Mouse (Mus musculus) heart, embryonic 16.5 days (tissue): ENCODE measurements around the gene Gm3409. TPM values are rescaled to one million over a fixed set of nuclear protein-coding genes. Genes with fewer than 3 reads are reported as not detected.
"Not testable (repeated sequence)": the region's sequence is repeated elsewhere in the genome, so short reads cannot be mapped to it uniquely, and the experiment has no call there.

Source experiments
- ATAC-seq: fragments of 200-750 bp; cut with Nextera tagmentation; replicated peaks from 2 replicates; pipeline ENCODE4 v1.8.0; 2017; ENCODE audit warnings: moderate number of reproducible peaks; ENCODE audit not compliant: insufficient read depth, low FRiP score; ENCODE audit errors: extremely low read depth
- H3K27ac ChIP-seq: fragments of 300-500 bp; sonication (generic); 2 replicates; pipeline ENCODE4 v1.5.1; 2014; ENCODE audit warnings: mild to moderate bottlenecking, low read length, control low read depth, moderate library complexity
- H3K27me3 ChIP-seq: fragments of 300-500 bp; sonication (generic); 2 replicates; pipeline ENCODE4 v1.6.1; 2014; ENCODE audit warnings: low read length, mixed read lengths; ENCODE audit not compliant: control insufficient read depth, insufficient read depth
- H3K36me3 ChIP-seq: fragments of 300-500 bp; sonication (generic); 2 replicates; pipeline ENCODE4 v1.6.1; 2014; ENCODE audit not compliant: control insufficient read depth, insufficient read depth
- H3K4me1 ChIP-seq: fragments of 300-500 bp; sonication (generic); 2 replicates; pipeline ENCODE4 v1.6.1; 2014; ENCODE audit warnings: low read length, mixed read lengths; ENCODE audit not compliant: control insufficient read depth, insufficient read depth
- H3K4me2 ChIP-seq: fragments of 300-500 bp; sonication (generic); 2 replicates; pipeline ENCODE4 v1.6.1; 2014; ENCODE audit warnings: low read depth, mild to moderate bottlenecking, control low read depth, low read length
- H3K4me3 ChIP-seq: fragments of 300-500 bp; sonication (generic); 2 replicates; pipeline ENCODE4 v1.5.1; 2014; ENCODE audit warnings: mild to moderate bottlenecking, control low read depth, low read length
- H3K9ac ChIP-seq: fragments of 300-500 bp; sonication (generic); 2 replicates; pipeline ENCODE4 v1.6.1; 2014; ENCODE audit warnings: low read length, control low read depth
- H3K9me3 ChIP-seq: fragments of 300-500 bp; sonication (generic); replicated peaks from 2 replicates; pipeline ENCODE4 v1.6.1; 2016; ENCODE audit warnings: low read length; ENCODE audit not compliant: control insufficient read depth
- WGBS: fragments of 180-500 bp; shearing (Covaris S2); extraction: QIAGEN DNeasy Blood & Tissue Kit; methylation state at CpG from one replicate; pipeline ENCODE4 v1.1.7; 2014; 5-methylcytosine and 5-hydroxymethylcytosine counted together
- polyA plus RNA-seq: library from polyadenylated mRNA; unstranded; fragments of >200 nt; fragmentation: Nextera tagmentation; extraction: Ambion mirVana; gene quantifications from 2 replicates; pipeline ENCODE4 v1.2.1, GENCODE M21; 2015

Gene Gm3409
- polyA plus RNA-seq, 1 experiment from 2014 or later = not detected

DNA sequence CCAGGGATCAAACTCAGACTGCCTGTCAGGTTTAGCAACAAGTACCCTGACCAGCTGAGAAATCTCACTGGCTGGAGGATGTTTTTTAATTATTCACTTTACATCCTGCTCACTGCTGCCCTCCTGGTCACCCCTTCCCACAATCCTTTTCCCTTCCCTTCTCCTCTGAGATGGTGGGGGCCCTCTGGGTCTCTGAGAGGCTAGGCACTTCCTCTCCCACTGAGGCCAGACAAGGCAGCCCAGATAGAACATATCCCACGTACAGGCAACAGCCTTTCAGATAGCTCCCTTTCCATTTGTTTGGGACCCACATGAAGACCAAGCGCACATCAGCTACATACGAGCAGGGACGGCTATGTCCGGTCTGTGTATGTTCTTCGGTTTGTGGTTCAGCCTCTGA is 32.7 kb downstream of the Gm3409 start:
- not testable (repeated sequence) for H3K4me3 ChIP-seq, H3K27ac ChIP-seq, ATAC-seq, H3K9me3 ChIP-seq, H3K4me2 ChIP-seq, H3K27me3 ChIP-seq, H3K36me3 ChIP-seq, H3K4me1 ChIP-seq, H3K9ac ChIP-seq
- 83% methylated on average over 6 of the region's 6 CpGs for WGBS

DNA sequence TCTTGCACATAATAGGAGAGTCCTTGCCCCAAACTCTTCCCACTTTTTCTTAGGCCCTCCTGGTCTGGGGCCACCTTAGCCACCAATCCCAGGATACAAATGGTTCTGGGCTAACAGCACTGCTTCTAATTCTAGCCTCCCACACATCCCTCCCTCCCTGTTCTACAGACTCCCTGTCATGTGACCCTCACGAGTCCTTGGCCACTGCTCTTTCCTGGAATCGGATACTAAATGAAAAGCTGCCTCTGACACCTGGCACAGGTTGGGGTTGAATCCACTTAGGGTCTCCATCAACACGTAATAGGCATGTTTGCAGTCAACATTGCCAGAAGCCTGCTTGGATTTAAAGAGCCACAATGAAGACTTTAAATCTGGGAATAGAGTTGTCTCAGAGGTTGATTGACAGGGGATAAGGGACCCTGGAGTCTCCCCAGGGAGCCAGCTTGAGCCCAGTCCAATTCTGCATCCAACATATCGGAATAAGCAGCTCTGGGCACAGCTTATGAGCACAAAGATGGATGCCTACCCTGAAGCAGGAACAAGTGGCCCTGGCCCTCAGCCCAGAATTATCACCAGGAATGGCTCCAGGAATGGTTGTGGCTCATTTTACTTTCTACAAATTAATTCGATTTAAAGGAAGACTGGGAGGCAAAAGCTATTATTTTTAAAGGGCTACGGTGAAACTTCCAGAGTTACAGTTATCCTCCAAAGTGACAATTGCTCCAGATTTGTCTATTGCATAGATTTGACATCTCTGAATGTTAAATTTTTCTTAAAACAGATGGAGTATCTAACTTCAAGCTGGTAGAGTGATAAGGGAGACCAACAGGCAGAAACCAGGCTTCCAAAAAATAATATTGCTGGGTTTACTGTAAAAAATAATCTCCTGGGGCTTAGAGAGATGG is 34.6 kb downstream of the Gm3409 start:
- H3K4me2 ChIP-seq, H3K27me3 ChIP-seq, H3K9ac ChIP-seq, H3K36me3 ChIP-seq, H3K27ac ChIP-seq, H3K4me1 ChIP-seq, H3K4me3 ChIP-seq, H3K9me3 ChIP-seq: not testable (repeated sequence)
- WGBS = 52% methylated on average over 6 of the region's 6 CpGs
- peak; percentile 45 for ATAC-seq

DNA sequence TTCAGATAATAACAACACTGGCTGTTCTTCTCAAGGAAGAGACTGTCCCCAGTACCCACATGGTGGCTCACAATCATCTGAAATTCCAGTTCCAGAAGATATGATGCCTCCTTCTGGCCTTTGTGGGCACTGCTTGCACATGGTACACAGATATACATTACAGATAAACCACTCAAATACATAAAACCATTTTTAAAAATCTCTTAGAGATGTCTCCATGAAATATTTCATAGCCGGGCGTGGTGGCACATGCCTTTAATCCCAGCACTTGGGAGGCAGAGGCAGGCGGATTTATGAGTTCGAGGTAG is 35.2 kb downstream of the Gm3409 start:
- ATAC-seq, H3K36me3 ChIP-seq, H3K4me3 ChIP-seq, H3K27me3 ChIP-seq, H3K27ac ChIP-seq, H3K4me1 ChIP-seq, H3K9me3 ChIP-seq, H3K9ac ChIP-seq, H3K4me2 ChIP-seq: not testable (repeated sequence)
- WGBS = 88% methylated on average over 4 of the region's 4 CpGs

DNA sequence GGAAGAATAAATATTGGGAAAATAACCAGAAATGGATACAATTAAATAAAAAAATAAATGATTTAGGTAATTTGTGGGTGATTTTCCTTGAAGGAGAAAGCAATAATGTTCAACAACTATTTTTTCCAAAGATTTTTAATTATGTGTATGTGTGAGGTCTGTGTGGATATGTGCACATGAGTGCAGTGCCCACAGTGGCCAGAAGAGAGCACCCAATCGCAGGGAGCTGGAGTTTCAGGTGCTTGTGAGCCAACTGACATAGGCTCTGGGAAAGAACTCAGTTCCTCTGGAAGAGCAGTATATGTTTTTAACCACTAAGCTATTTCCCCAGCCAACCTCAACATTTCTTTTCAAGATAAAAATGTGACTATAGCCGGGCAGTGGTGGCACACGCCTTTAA is 39.2 kb downstream of the Gm3409 start:
- no peaks in the 10 kb centered on the region; the same call in 1 of the 2 replicates for H3K9me3 ChIP-seq
- no peaks in the 10 kb centered on the region for H3K36me3 ChIP-seq
- no peak overlapping the region for H3K4me3 ChIP-seq
- ATAC-seq = no peak
- H3K4me1 ChIP-seq = no peaks in the 10 kb centered on the region
- no peak overlapping the region for H3K9ac ChIP-seq
- no peaks in the 10 kb centered on the region for H3K27me3 ChIP-seq
- H3K4me2 ChIP-seq = no peak overlapping the region
- 86% methylated on average over 3 of the region's 3 CpGs for WGBS
- no peak overlapping the region for H3K27ac ChIP-seq

DNA sequence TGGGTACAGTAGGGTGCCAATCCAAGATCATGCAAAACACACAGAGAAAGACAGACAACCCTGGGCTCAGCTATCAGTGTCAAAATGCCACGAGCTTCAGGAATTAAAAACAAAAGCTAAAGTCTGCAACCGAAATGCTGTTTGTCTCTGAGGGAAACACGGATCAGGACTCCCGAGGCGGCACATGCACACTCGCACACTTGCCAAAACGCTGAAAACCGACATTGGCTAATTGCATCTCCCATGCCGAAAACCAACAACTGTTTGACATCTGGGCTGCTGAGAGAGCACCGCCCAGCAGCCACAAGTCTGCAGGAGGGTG is 46.7 kb downstream of the Gm3409 start:
- H3K36me3 ChIP-seq = no peaks in the 10 kb centered on the region
- 12% methylated on average over 10 of the region's 10 CpGs for WGBS
- H3K9me3 ChIP-seq = no peaks in the 10 kb centered on the region
- peaks cover 40% of the 10 kb centered on the region for H3K27me3 ChIP-seq
- ATAC-seq = no peak
- no peaks in the 10 kb centered on the region for H3K4me1 ChIP-seq
- peak overlapping the region; percentile 48 for H3K4me3 ChIP-seq
- peak overlapping the region; percentile 75 for H3K4me2 ChIP-seq
- no peak overlapping the region for H3K9ac ChIP-seq
- no peak overlapping the region for H3K27ac ChIP-seq

DNA sequence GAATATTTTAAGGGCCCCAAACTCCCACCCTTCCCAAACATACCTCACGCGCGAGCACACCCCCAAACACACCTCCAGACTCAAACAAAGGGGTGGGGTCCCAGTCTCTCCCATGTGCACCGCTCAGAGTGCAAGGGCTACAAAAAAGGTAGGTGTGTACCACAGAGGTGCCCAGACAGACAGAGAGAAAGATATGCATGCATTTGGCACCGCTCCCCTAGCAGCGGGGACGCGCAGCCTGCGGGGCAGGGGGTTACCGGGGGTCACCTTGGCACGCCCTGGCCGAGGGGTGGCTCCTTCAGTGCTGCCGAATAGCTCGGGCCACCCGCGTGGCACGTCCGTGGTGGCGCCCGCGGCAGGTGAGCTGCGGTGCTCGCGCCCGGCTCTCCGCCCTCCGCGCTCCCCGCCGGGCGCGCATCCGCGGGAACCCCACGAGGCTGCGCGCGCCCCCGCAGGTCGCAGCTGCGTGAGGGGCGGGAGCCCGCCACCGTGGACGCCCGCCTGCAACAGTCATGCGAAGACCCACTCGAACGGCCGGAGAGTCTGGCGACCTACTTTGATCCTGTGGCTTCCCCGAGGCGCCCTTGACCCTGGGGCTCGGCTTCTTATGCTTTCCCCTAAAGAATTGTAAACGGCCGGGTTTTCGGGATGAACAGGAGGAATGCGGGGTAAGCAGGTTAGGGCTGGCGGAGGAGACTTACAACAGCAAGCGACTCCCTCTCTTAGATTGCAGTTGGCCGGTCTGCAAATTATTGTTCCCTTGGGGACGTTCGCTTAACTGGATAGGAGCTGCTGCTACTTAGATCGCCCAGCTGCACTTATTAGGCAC is 47.2 kb downstream of the Gm3409 start, which contains the start of gene Gpr12:
Gene Gpr12 (minus strand): TSS at position 762 of the 829 bp plus-strand sequence.
- 1% methylated on average over 61 of the region's 64 CpGs for WGBS
- Histone ChIP-seq H3K4me3 (peak within 1 kb of the TSS; percentile 48), H3K27ac (no peak within 1 kb of the TSS), H3K4me2 (peak within 1 kb of the TSS; percentile 75), H3K9ac (no peak within 1 kb of the TSS), H3K27me3 (peaks cover 42% of the 10 kb centered on the region), H3K36me3 (no peaks in the 10 kb centered on the region), H3K4me1 (no peaks in the 10 kb centered on the region), H3K9me3 (no peaks in the 10 kb centered on the region)
- no peak for ATAC-seq

DNA sequence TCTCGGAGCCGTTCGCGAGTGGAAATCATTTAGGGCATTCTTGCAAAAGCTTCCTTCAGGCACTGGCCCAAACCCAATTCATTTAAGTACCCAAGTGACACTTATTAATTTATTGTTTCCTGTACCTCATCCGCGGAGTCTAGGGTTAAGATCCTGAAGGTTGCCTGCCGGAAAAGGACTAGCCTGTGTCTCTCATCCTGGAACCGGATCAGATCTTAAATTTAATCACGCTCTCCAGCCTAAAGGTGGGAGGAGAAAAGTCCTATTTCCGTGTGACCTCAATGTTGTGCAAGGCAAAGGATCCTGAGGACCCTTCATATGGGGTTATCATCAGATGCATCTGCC is 47.8 kb downstream of the Gm3409 start:
- peaks cover 42% of the 10 kb centered on the region for H3K27me3 ChIP-seq
- ATAC-seq = no peak
- H3K4me2 ChIP-seq = peak overlapping the region; percentile 75; the same call in 1 of the 2 replicates
- WGBS = 12% methylated on average over 10 of the region's 10 CpGs
- no peaks in the 10 kb centered on the region for H3K36me3 ChIP-seq
- no peaks in the 10 kb centered on the region for H3K9me3 ChIP-seq
- no peak overlapping the region for H3K9ac ChIP-seq
- no peaks in the 10 kb centered on the region for H3K4me1 ChIP-seq
- peak overlapping the region; percentile 48 for H3K4me3 ChIP-seq
- no peak overlapping the region for H3K27ac ChIP-seq

DNA sequence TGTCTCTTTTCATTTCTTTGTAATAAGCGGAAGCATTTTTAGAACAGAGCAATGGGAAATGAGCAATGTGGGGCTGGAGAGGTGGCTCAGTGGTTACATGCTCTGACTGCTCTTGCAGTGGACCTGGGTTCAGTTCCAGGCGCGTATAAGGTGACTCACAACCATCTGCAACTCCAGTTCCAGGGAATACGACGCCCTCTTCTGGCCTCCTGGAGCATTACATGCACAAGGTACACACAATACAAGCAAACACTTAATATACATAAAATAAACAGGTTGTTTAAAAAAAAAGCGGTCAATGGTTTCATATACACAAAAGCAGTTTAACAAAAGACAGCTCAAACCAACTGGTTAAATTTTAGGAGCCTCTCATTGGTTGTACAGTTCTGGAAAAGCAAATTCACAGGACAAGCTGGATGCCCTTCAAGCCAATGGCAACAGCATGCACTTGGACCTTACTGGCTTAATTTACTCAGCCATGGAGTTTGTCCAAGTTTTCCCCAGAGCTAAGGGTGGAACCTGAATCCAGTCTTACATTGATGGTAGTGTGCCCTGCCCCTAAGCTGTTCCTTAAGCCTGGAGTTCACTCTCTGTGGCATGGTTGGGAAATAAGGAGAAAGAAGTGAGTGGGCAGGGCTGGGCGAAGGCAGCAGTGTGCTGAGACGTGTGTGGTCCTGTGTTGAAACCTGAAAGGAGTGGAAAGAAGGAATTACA is 49.1 kb downstream of the Gm3409 start:
- Histone ChIP-seq H3K4me2 (no peak overlapping the region), H3K9ac (no peak overlapping the region), H3K27me3 (peaks cover 42% of the 10 kb centered on the region), H3K4me1 (no peaks in the 10 kb centered on the region), H3K27ac (no peak overlapping the region), H3K9me3 (no peaks in the 10 kb centered on the region), H3K36me3 (no peaks in the 10 kb centered on the region), H3K4me3 (no peak overlapping the region)
- no peak for ATAC-seq
- 61% methylated on average over 8 of the region's 8 CpGs for WGBS
